Mouse (Mus musculus): ENCODE results near the gene Gm12185. TPM values are rescaled to one million over a fixed set of nuclear protein-coding genes. Genes with fewer than 3 reads are reported as not detected.

Gm12185 gene
- total RNA-seq, 2 experiments from 2014 or later = 0.06 TPM; not detected in 1

- no peak for DNase-seq (ENCODE audit: low spot score in 2 of 2)
- intact Hi-C loops (cut with DNase I) = no loop called here
Measured at GRCm38 (mm10) chr11:48869380-48870110, 122.5 kb downstream of the Gm12185 start.

DNA sequence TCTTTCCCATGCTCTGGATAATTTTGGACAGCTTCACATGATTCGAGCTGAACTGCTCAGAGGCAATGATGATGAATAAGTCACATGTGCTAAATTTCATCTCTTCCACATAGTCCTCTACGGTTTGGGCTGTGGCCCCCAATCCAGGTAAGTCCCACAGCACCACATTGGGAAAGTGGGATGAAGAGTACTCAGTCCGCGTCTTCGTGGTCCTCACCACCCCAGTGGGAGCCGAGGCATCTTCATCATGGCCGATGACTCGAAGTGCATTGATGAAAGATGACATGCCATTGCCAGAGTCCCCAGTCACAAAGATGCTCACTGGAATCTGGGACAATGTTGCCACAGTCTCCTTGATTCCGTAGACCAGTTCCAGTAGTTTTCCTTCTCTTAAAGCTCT lies 125.5 kb downstream of the Gm12185 start:
- intact Hi-C loops (cut with DNase I) = no loop called here
- no peak for DNase-seq (ENCODE audit: low spot score in 2 of 2)

DNA sequence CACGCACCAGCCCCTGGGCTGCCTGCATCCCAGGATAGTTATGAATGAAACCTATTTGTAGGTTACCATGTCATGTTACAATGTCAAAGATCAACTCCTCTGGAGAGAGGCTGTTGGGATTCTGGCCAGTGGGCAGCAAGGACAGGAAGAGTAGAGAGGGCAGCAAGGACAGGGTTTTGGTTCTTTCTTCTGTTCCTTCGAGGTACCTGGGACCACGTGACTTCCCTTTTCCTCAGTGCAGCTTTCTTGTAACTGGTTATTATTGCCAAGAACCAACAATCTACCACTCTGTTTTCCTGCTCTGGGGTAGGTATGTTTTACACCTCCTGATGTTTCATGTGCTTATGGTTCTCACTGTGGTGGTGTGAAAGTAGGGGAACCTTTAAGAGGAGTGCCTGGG lies 128.2 kb downstream of the Gm12185 start:
- intact Hi-C loops (cut with DNase I) = loop anchor here (5.0 kb wide), 1 partner anchor 408 kb away; no protein-coding TSS in a partner anchor
- no peak for DNase-seq (ENCODE audit: low spot score in 2 of 2)

DNA sequence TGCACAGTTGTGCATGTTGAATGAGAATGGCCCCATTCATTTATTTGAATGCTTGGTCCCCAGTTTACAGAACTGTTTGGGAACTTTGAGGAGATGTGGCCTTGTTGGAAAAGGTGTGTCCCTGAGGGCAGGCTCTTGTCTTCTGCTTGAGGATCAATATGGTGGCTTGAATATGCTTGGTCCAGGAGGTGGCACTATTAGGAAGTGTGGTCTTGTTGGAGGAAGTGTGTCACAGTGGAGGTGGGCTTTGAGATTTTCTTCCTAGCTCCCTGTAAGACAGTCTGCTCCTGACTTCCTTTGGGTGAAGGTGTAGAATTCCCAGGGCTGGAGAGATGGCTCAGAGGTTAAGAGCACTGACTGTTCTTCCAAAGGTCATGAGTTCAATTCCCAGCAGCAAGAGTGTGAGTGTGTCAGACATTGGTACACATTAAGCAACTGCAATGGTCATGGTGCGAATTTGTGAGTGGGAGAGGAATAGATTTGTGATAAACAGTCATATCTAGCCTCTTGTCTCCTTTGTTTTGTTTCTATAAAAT lies 129.2 kb downstream of the Gm12185 start:
- intact Hi-C loops (cut with DNase I) = loop anchor here (5.0 kb wide), 1 partner anchor 409 kb away; no protein-coding TSS in a partner anchor
- no peak for DNase-seq (ENCODE audit: low spot score in 2 of 2)

GRCm38 (mm10) chr11:48859014-48859413 lies 133.0 kb downstream of the Gm12185 start:
- DNase-seq (ENCODE audit: low spot score in 2 of 2) = peak; percentile 76 to 79
- intact Hi-C loops (cut with DNase I) = loop anchor here (2.0 to 10.0 kb wide), 2 partner anchors 68 to 386 kb away; partner anchors contain the start of gene Mgat1

Other genes starting within 250 kb of the Gm12185 start
- gene Rack1, start 191.9 kb downstream of the Gm12185 start, total RNA-seq (2021) = 100 to 1,000 TPM; 252 to 259 TPM
- gene Trim41, start 174.9 kb downstream of the Gm12185 start, total RNA-seq (2021) = 10 to 100 TPM; 52.0 to 56.4 TPM
- 1 to 10 TPM; 1.4 to 1.8 TPM for gene Trim7, start 166.1 kb downstream of the Gm12185 start, total RNA-seq (2021)
- gene Gm12184, start 165.6 kb downstream of the Gm12185 start, total RNA-seq (2021) = 1 to 10 TPM; 1.2 to 1.6 TPM
- 1 to 10 TPM; 3.7 TPM for gene Irgm1, start 120.5 kb downstream of the Gm12185 start, total RNA-seq (2021)
- gene Gm5431, start 90.0 kb downstream of the Gm12185 start, total RNA-seq (2021) = under 1 TPM in 1 of 2 experiments, not detected in 1; 0.29 TPM
- under 1 TPM in 1 of 2 experiments, not detected in 1; 0.70 TPM for gene Psme2b, start 46.0 kb downstream of the Gm12185 start, total RNA-seq (2021)
- gene Olfr56, start 13.3 kb downstream of the Gm12185 start, total RNA-seq (2021) = not detected
- gene 9930111J21Rik1, start 12.8 kb downstream of the Gm12185 start, total RNA-seq (2021) = 1 to 10 TPM in 1 of 2 experiments, under 1 TPM in 1; 0.94 to 1.1 TPM
- not detected for gene Tgtp1, start 1.9 kb upstream of the Gm12185 start, total RNA-seq (2021)
- 1 to 10 TPM; 1.6 TPM for gene 9930111J21Rik2, start 59.0 kb upstream of the Gm12185 start, total RNA-seq (2021)
- gene Tgtp2, start 72.0 kb upstream of the Gm12185 start, total RNA-seq (2021) = under 1 TPM in 1 of 2 experiments, not detected in 1; 0.17 TPM
- gene Ifi47, start 84.4 kb upstream of the Gm12185 start, total RNA-seq (2021) = under 1 TPM; 0.57 to 0.62 TPM
- gene Olfr1396, start 122.6 kb upstream of the Gm12185 start, total RNA-seq (2021) = not detected
- not detected for gene Olfr1395, start 150.0 kb upstream of the Gm12185 start, total RNA-seq (2021)
- not detected for gene Olfr1394, start 162.2 kb upstream of the Gm12185 start, total RNA-seq (2021)
- under 1 TPM; 0.17 to 0.22 TPM for gene Btnl9, start 194.9 kb upstream of the Gm12185 start, total RNA-seq (2021)
- gene Zfp62, start 211.1 kb upstream of the Gm12185 start, total RNA-seq (2021) = 10 to 100 TPM; 36.9 to 39.5 TPM